Mouse (Mus musculus): Measurements from ENCODE around the gene Sema6b.

GRCm38 (mm10) chr17:56159729-56160128 is 19.6 kb upstream of the Sema6b start:
- TF ChIP-seq CTCF (IDR thresholded peaks at IDR 0.05; ENCODE audit: borderline replicate concordance, extremely low read depth, insufficient read depth, insufficient read length) = peak; percentile 95
- no peak for TF ChIP-seq POLR2A (IDR thresholded peaks at IDR 0.05; ENCODE audit: borderline replicate concordance, extremely low read depth, insufficient read depth, insufficient read length, poor library complexity, severe bottlenecking)
